Mouse (Mus musculus) spleen, postnatal 14 days (tissue): ENCODE measurements around the gene Rhbdl1.

Source experiments
- DNase-seq, 2 experiments: peaks; one replicate each; pipeline ENCODE4 v3.0.0; 2021 to 2022; ENCODE audit warnings: low spot score in 2 of 2

Rhbdl1 gene

GRCm38 (mm10) chr17:25794197-25794596 lies 42.9 kb downstream of the Rhbdl1 start:
- no peak for DNase-seq

- peak; percentile 51 to 64 for DNase-seq
Measured at GRCm38 (mm10) chr17:25792615-25793014, 44.5 kb downstream of the Rhbdl1 start, which contains the start of gene Fam173a. Fam173a (minus strand) TSS chr17:25792901.

GRCm38 (mm10) chr17:25791843-25792527 lies 45.1 kb downstream of the Rhbdl1 start:
- peak; percentile 80 to 86 for DNase-seq

- no peak for DNase-seq
Measured at GRCm38 (mm10) chr17:25791320-25791842, 45.7 kb downstream of the Rhbdl1 start.

GRCm38 (mm10) chr17:25786781-25787504 lies 50.2 kb downstream of the Rhbdl1 start:
- no peak for DNase-seq

- no peak for DNase-seq
Measured at GRCm38 (mm10) chr17:25786280-25786679, 50.8 kb downstream of the Rhbdl1 start, which contains the start of gene Ccdc78. Ccdc78 (plus strand) TSS chr17:25786580.

- peak; percentile 86 to 91 for DNase-seq
Measured at GRCm38 (mm10) chr17:25785281-25785745, 51.8 kb downstream of the Rhbdl1 start, which contains the start of gene Haghl. Haghl (minus strand) TSS chr17:25785673.
